Mouse (Mus musculus) midbrain, embryonic 15.5 days (tissue): ENCODE results near the gene Exoc4. TPM values are rescaled to one million over a fixed set of nuclear protein-coding genes. Genes with fewer than 3 reads are reported as not detected.

Experiments
- ATAC-seq: fragments of 200-750 bp; cut with Nextera tagmentation; replicated peaks from 2 replicates; pipeline ENCODE4 v1.8.0; 2017; ENCODE audit warnings: moderate TSS enrichment
- H3K27ac ChIP-seq: fragments of 300-500 bp; sonication (generic); 2 replicates; pipeline ENCODE4 v1.5.1; 2015; ENCODE audit warnings: mild to moderate bottlenecking, inconsistent platforms
- H3K27me3 ChIP-seq: fragments of 300-500 bp; sonication (generic); replicated peaks from 2 replicates; pipeline ENCODE4 v1.6.1; 2015; ENCODE audit warnings: inconsistent platforms
- H3K36me3 ChIP-seq: fragments of 300-500 bp; sonication (generic); replicated peaks from 2 replicates; pipeline ENCODE4 v1.6.1; 2015; ENCODE audit warnings: inconsistent platforms
- H3K4me1 ChIP-seq: fragments of 300-500 bp; sonication (generic); 2 replicates; pipeline ENCODE4 v1.6.1; 2015; ENCODE audit warnings: inconsistent platforms
- H3K4me2 ChIP-seq: fragments of 300-500 bp; sonication (generic); 2 replicates; pipeline ENCODE4 v1.6.1; 2015; ENCODE audit warnings: inconsistent platforms, mild to moderate bottlenecking, moderate library complexity
- H3K4me3 ChIP-seq: fragments of 300-500 bp; sonication (generic); 2 replicates; pipeline ENCODE4 v1.5.1; 2015; ENCODE audit warnings: mild to moderate bottlenecking, inconsistent platforms
- H3K9ac ChIP-seq: fragments of 300-500 bp; sonication (generic); 2 replicates; pipeline ENCODE4 v1.6.1; 2015; ENCODE audit warnings: mild to moderate bottlenecking, inconsistent platforms
- H3K9me3 ChIP-seq: fragments of 300-500 bp; sonication (generic); 2 replicates; pipeline ENCODE4 v1.6.1; 2016; ENCODE audit warnings: inconsistent platforms
- WGBS: fragments of 180-500 bp; shearing (Covaris S2); methylation state at CpG from one replicate; pipeline ENCODE4 v1.1.7; 2015; ENCODE audit warnings: mixed read lengths; 5-methylcytosine and 5-hydroxymethylcytosine counted together
- polyA plus RNA-seq: library from polyadenylated mRNA; unstranded; fragments of >200 nt; fragmentation: Nextera tagmentation; extraction: Ambion mirVana; gene quantifications from 2 replicates; pipeline ENCODE4 v1.2.1, GENCODE M21; 2015

Gene Exoc4
- polyA plus RNA-seq, 1 experiment from 2014 or later = 57.8 TPM

- Histone ChIP-seq H3K4me2 (no peak overlapping the region), H3K27ac (no peak overlapping the region), H3K9ac (no peak overlapping the region), H3K27me3 (no peaks in the 10 kb centered on the region), H3K4me3 (no peak overlapping the region), H3K36me3 (no peaks in the 10 kb centered on the region), H3K4me1 (peaks cover 13% of the 10 kb centered on the region), H3K9me3 (no peaks in the 10 kb centered on the region)
- ATAC-seq = no peak
- 84% methylated on average over 3 of the region's 3 CpGs for WGBS
Observed at GRCm38 (mm10) chr6:33866901-33867580, 618.2 kb downstream of the Exoc4 start.

DNA sequence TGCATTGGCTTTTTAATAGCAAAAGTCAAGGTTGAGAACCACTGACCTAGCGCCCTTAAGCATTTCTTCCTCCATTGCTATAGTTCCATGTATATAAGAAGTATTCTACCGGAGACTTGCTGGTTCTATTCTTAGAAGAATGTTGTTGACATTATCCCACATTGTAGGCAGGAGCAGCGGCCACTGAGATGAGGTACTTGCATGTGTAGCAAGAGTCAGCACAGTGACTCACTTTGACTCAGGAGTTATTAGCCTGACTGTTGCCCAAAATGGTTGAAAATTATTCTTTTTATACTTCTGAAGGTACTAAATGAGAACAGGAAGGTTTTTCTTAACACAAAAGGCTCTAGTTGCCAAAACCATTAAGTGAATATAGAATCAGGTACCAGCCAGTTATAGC, 620.4 kb downstream of the Exoc4 start:
- H3K4me2 ChIP-seq = no peak overlapping the region
- no peak overlapping the region for H3K27ac ChIP-seq
- H3K4me3 ChIP-seq = no peak overlapping the region
- H3K36me3 ChIP-seq = no peaks in the 10 kb centered on the region
- no peak overlapping the region for H3K9ac ChIP-seq
- 95% methylated on average over 3 of the region's 3 CpGs for WGBS
- no peak for ATAC-seq
- H3K9me3 ChIP-seq = no peaks in the 10 kb centered on the region
- peaks cover 20% of the 10 kb centered on the region for H3K4me1 ChIP-seq
- no peaks in the 10 kb centered on the region for H3K27me3 ChIP-seq

GRCm38 (mm10) chr6:33870468-33871142, 621.7 kb downstream of the Exoc4 start:
- 30% methylated on average over 9 of the region's 9 CpGs for WGBS
- Histone ChIP-seq H3K4me1 (peaks cover 29% of the 10 kb centered on the region), H3K4me3 (no peak overlapping the region), H3K27ac (peak overlapping the region; percentile 51; the same call in 1 of the 2 replicates), H3K9ac (no peak overlapping the region), H3K36me3 (no peaks in the 10 kb centered on the region), H3K27me3 (no peaks in the 10 kb centered on the region), H3K9me3 (no peaks in the 10 kb centered on the region), H3K4me2 (no peak overlapping the region)
- 0 out of 2 replicates have a peak, but pooled peaks have one; percentile 60 for ATAC-seq

DNA sequence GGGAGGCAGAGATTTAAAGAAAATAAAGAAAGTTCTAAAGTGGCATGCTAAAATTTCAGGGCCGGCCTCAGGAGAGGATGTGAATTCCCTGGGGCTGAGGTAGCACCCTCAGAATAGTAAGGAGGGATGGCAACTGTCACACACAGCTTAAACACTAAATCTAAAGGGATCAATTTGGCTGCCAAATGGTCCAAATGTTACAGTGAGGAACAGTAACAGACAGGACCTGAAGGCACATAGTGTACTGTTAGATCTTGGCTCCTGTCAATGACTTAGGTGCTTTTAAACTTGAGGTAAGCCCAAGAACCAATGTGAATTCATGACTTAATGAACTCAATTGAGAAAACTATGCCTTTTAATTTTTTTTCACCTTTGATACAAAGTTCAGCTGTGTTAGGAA, 622.4 kb downstream of the Exoc4 start:
- 68% methylated on average over 1 of the region's 1 CpGs for whole genome bisulfite sequencing
- no peak overlapping the region for H3K27ac ChIP-seq
- H3K36me3 ChIP-seq = no peaks in the 10 kb centered on the region

DNA sequence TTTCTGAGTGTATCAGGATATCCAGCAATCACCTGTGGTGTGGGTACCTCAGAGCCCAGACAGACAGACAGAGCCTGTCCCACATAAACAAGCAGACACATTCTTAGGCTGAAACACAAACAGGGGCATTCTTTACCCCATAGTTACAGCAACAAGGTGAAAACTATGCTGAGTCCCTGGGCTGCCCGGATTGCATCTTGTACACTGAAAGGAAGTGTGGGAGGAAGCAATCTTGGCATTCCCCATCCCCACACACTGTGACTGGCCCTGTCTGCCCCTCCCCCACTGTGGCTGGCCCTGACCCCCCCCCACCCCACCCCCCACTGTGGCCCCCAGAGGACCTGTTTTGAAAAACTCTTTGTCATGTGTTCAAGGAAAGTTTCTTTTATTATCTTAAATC, 623.3 kb downstream of the Exoc4 start:
- Histone ChIP-seq H3K9ac (no peak overlapping the region), H3K27ac (no peak overlapping the region), H3K4me3 (no peak overlapping the region), H3K27me3 (no peaks in the 10 kb centered on the region), H3K4me1 (peaks cover 29% of the 10 kb centered on the region), H3K4me2 (no peak overlapping the region), H3K9me3 (no peaks in the 10 kb centered on the region), H3K36me3 (no peaks in the 10 kb centered on the region)
- no peak for ATAC-seq
- WGBS = 38% methylated on average over 1 of the region's 1 CpGs

More for the DNA sequence above, 622.4 kb downstream of the Exoc4 start:
- Histone ChIP-seq H3K4me2 (no peak overlapping the region), H3K27me3 (no peaks in the 10 kb centered on the region), H3K9ac (no peak overlapping the region), H3K4me1 (peaks cover 29% of the 10 kb centered on the region), H3K9me3 (no peaks in the 10 kb centered on the region), H3K4me3 (no peak overlapping the region)
- no peak for ATAC-seq

- H3K4me1 ChIP-seq = peaks cover 29% of the 10 kb centered on the region
- H3K4me3 ChIP-seq = no peak overlapping the region
- H3K27ac ChIP-seq = no peak overlapping the region
- no peaks in the 10 kb centered on the region for H3K27me3 ChIP-seq
- H3K9me3 ChIP-seq = no peaks in the 10 kb centered on the region
- H3K4me2 ChIP-seq = no peak overlapping the region
- no peaks in the 10 kb centered on the region for H3K36me3 ChIP-seq
- no peak for ATAC-seq
- no peak overlapping the region for H3K9ac ChIP-seq
- WGBS = 64% methylated on average over 5 of the region's 5 CpGs
Observed at GRCm38 (mm10) chr6:33873000-33873399, 624.1 kb downstream of the Exoc4 start.

- Histone ChIP-seq H3K27me3 (no peaks in the 10 kb centered on the region), H3K9ac (no peak overlapping the region), H3K27ac (no peak overlapping the region), H3K4me1 (peaks cover 29% of the 10 kb centered on the region), H3K4me3 (no peak overlapping the region), H3K9me3 (no peaks in the 10 kb centered on the region), H3K36me3 (no peaks in the 10 kb centered on the region), H3K4me2 (no peak overlapping the region)
- WGBS = 52% methylated on average over 8 of the region's 8 CpGs
- no peak for ATAC-seq
Observed at GRCm38 (mm10) chr6:33874291-33875014, 625.6 kb downstream of the Exoc4 start.

DNA sequence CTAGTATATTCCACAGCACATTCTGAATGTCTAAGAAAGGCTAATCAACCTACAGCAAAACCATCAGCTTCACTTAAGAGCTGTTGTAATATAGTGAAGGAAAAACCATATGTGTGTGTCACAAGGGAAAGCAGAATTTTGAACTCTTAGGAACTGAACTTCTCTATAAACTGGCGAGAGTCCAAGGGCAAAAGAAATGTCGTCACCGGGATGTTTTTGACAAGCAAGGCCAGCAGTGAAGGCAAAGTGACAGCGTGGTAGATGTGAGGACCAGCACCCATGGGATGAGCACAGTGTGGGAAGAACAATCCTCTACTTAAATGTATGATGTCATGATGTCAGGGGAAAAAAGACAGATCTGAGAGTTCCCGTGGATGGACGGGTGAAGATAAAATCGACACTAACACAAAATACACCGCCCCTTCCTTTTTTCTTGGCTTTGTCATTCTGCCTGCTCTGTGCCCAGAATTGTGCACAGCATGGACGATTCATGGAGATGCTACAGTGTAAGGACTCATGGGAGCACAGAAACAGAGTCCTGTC, 635.3 kb downstream of the Exoc4 start:
- no peaks in the 10 kb centered on the region for H3K27me3 ChIP-seq
- no peak overlapping the region for H3K4me2 ChIP-seq
- ATAC-seq = no peak
- H3K36me3 ChIP-seq = no peaks in the 10 kb centered on the region
- no peaks in the 10 kb centered on the region for H3K9me3 ChIP-seq
- no peak overlapping the region for H3K9ac ChIP-seq
- H3K4me1 ChIP-seq = no peaks in the 10 kb centered on the region
- 87% methylated on average over 9 of the region's 9 CpGs for WGBS
- no peak overlapping the region for H3K4me3 ChIP-seq
- H3K27ac ChIP-seq = no peak overlapping the region

DNA sequence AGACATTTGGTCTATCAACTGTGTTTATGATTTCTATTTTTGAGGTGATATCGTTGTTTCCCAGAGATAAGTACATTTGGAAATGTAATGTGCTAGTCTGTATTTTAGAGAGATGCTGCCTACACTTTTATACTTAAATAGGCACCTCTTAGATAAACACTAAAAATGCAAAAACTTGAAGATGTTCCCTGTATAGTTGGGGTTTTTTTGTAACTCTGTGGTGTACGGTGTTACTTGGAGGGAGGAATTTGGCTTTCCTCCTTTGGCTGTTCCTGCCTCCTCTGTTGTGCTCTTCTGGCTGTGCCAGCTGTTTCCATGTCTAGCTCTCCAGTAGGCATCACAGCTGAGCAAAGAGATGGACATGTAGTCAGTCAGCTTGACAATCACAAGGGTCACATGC, 638.1 kb downstream of the Exoc4 start:
- no peak for ATAC-seq
- H3K4me1 ChIP-seq = no peaks in the 10 kb centered on the region
- H3K9ac ChIP-seq = no peak overlapping the region
- no peak overlapping the region for H3K27ac ChIP-seq
- H3K27me3 ChIP-seq = no peaks in the 10 kb centered on the region
- no peak overlapping the region for H3K4me2 ChIP-seq
- H3K36me3 ChIP-seq = no peaks in the 10 kb centered on the region
- no peak overlapping the region for H3K4me3 ChIP-seq
- H3K9me3 ChIP-seq = no peaks in the 10 kb centered on the region
- WGBS = 95% methylated on average over 2 of the region's 2 CpGs

- Histone ChIP-seq H3K27ac (no peak overlapping the region), H3K27me3 (no peaks in the 10 kb centered on the region), H3K4me3 (no peak overlapping the region), H3K9me3 (no peaks in the 10 kb centered on the region), H3K4me1 (no peaks in the 10 kb centered on the region), H3K36me3 (no peaks in the 10 kb centered on the region), H3K4me2 (no peak overlapping the region), H3K9ac (no peak overlapping the region)
- WGBS = 79% methylated on average over 1 of the region's 1 CpGs
- no peak for ATAC-seq
Observed at GRCm38 (mm10) chr6:33890926-33891325, 642.0 kb downstream of the Exoc4 start.

GRCm38 (mm10) chr6:33892142-33892541, 643.3 kb downstream of the Exoc4 start:
- H3K4me2 ChIP-seq = no peak overlapping the region

GRCm38 (mm10) chr6:33899973-33900372, 651.1 kb downstream of the Exoc4 start:
- Histone ChIP-seq H3K9ac (no peak overlapping the region), H3K4me1 (no peaks in the 10 kb centered on the region), H3K4me3 (no peak overlapping the region), H3K4me2 (no peak overlapping the region), H3K36me3 (no peaks in the 10 kb centered on the region), H3K27me3 (no peaks in the 10 kb centered on the region), H3K9me3 (no peaks in the 10 kb centered on the region), H3K27ac (no peak overlapping the region)
- no peak for ATAC-seq
- 92% methylated on average over 5 of the region's 5 CpGs for WGBS

More at GRCm38 (mm10) chr6:33892142-33892541, 643.3 kb downstream of the Exoc4 start:
- Histone ChIP-seq H3K4me3 (no peak overlapping the region), H3K9me3 (no peaks in the 10 kb centered on the region), H3K27ac (no peak overlapping the region), H3K36me3 (no peaks in the 10 kb centered on the region), H3K4me1 (no peaks in the 10 kb centered on the region), H3K27me3 (no peaks in the 10 kb centered on the region), H3K9ac (no peak overlapping the region)
- WGBS = 62% methylated on average over 2 of the region's 2 CpGs
- no peak for ATAC-seq
